Mouse (Mus musculus) MEL (cell line): ENCODE results near the gene Wnk4. TPM values are rescaled to one million over a fixed set of nuclear protein-coding genes. Genes with fewer than 3 reads are reported as not detected.

ENCODE experiments used
- DNase-seq: peaks from one replicate; pipeline ENCODE4 v3.0.0; 2011; ENCODE audit warnings: low read depth, low spot score
- H3K27ac ChIP-seq: 2 replicates; pipeline ENCODE4 v1.5.1; 2012; ENCODE audit warnings: low read depth, mild to moderate bottlenecking, control low read depth, low read length, moderate library complexity; ENCODE audit not compliant: control insufficient read depth
- H3K27me3 ChIP-seq, 2 experiments: fragments of 150-350 bp in 1 of 2; sonication (generic) in 1 of 2; 2 replicates each; pipeline ENCODE4 v1.6.1; 2012; ENCODE audit warnings: low read length in 2 of 2, mild to moderate bottlenecking in 2 of 2, improper control_type of control experiment in 1 of 2, moderate library complexity in 1 of 2; ENCODE audit not compliant: insufficient read depth in 2 of 2, control insufficient read depth in 1 of 2
- H3K36me3 ChIP-seq, 2 experiments: 2 replicates each; pipeline ENCODE4 v1.6.1; 2012 to 2014; ENCODE audit warnings: low read length in 2 of 2, improper control_type of control experiment in 1 of 2, inconsistent platforms in 1 of 2, mild to moderate bottlenecking in 1 of 2; ENCODE audit not compliant: insufficient read depth in 2 of 2, control insufficient read depth in 1 of 2
- H3K4me1 ChIP-seq, 2 experiments: fragments of 150-350 bp in 1 of 2; sonication (generic) in 1 of 2; 2 replicates each; pipeline ENCODE4 v1.6.1; 2012; ENCODE audit warnings: low read length in 2 of 2, improper control_type of control experiment in 1 of 2, mild to moderate bottlenecking in 1 of 2; ENCODE audit not compliant: insufficient read depth in 2 of 2, control insufficient read depth in 1 of 2
- H3K4me3 ChIP-seq, 2 experiments: fragments of 150-350 bp in 1 of 2; sonication (generic) in 1 of 2; 2 replicates each; pipeline ENCODE4 v1.5.1; 2012; ENCODE audit warnings: low read depth in 2 of 2, low read length in 2 of 2, mild to moderate bottlenecking in 2 of 2, moderate library complexity in 2 of 2, control low read depth in 1 of 2, improper control_type of control experiment in 1 of 2; ENCODE audit not compliant: control insufficient read depth in 1 of 2, insufficient read depth in 1 of 2
- H3K79me2 ChIP-seq: 2 replicates; pipeline ENCODE4 v1.6.1; 2012; ENCODE audit warnings: mild to moderate bottlenecking, low read length, moderate library complexity; ENCODE audit not compliant: control insufficient read depth, poor library complexity, insufficient read depth
- H3K9ac ChIP-seq: 2 replicates; pipeline ENCODE4 v1.6.1; 2012; ENCODE audit warnings: low read depth, mild to moderate bottlenecking, control low read depth, low read length, moderate library complexity; ENCODE audit not compliant: control insufficient read depth, poor library complexity, severe bottlenecking
- H3K9me3 ChIP-seq: fragments of 150-350 bp; sonication (generic); replicated peaks from 2 replicates; pipeline ENCODE4 v1.6.1; 2012; ENCODE audit warnings: mild to moderate bottlenecking, low read length, improper control_type of control experiment, moderate library complexity; ENCODE audit not compliant: insufficient read depth
- BHLHE40 ChIP-seq: IDR thresholded peaks from 2 replicates; pipeline ENCODE4 v1.6.1; 2012; ENCODE audit warnings: low read depth, mild to moderate bottlenecking, inconsistent platforms, low read length, improper control_type of control experiment, borderline replicate concordance
- CHD1 ChIP-seq: IDR thresholded peaks from 2 replicates; pipeline ENCODE4 v1.6.1; 2012; ENCODE audit warnings: low read depth, mild to moderate bottlenecking, inconsistent platforms, low read length, improper control_type of control experiment
- ELF1 ChIP-seq: IDR thresholded peaks from 2 replicates; pipeline ENCODE4 v1.6.1; 2014; ENCODE audit warnings: low read depth, mild to moderate bottlenecking, inconsistent platforms, low read length, improper control_type of control experiment, moderate library complexity
- GABPA ChIP-seq: IDR thresholded peaks from 2 replicates; pipeline ENCODE4 v1.6.1; 2012; ENCODE audit warnings: low read depth, mild to moderate bottlenecking, inconsistent platforms, low read length, improper control_type of control experiment, moderate library complexity
- GATA1 ChIP-seq: IDR thresholded peaks from 2 replicates; pipeline ENCODE4 v1.6.1; 2011; ENCODE audit warnings: low read depth, low read length, improper control_type of control experiment
- JUND ChIP-seq: IDR thresholded peaks from 2 replicates; pipeline ENCODE4 v1.6.1; 2011; ENCODE audit warnings: low read depth, mild to moderate bottlenecking, improper control_type of control experiment, low read length
- MEF2A ChIP-seq: IDR thresholded peaks from 2 replicates; pipeline ENCODE4 v1.6.1; 2014; ENCODE audit warnings: low read depth, mild to moderate bottlenecking, inconsistent platforms, low read length, improper control_type of control experiment; ENCODE audit not compliant: poor library complexity, insufficient replicate concordance, severe bottlenecking; ENCODE audit errors: extremely low read depth
- MYC ChIP-seq: IDR thresholded peaks from 2 replicates; pipeline ENCODE4 v1.6.1; 2011; ENCODE audit warnings: low read depth, mild to moderate bottlenecking, low read length, improper control_type of control experiment, moderate library complexity
- NELFE ChIP-seq: IDR thresholded peaks from 2 replicates; pipeline ENCODE4 v1.6.1; 2011; ENCODE audit warnings: low read depth, low read length, improper control_type of control experiment
- NRF1 ChIP-seq: IDR thresholded peaks from 2 replicates; pipeline ENCODE4 v1.6.1; 2014; ENCODE audit warnings: low read depth, mild to moderate bottlenecking, inconsistent platforms, low read length, improper control_type of control experiment, moderate library complexity; ENCODE audit not compliant: poor library complexity, insufficient read depth, severe bottlenecking
- RCOR1 ChIP-seq: IDR thresholded peaks from 2 replicates; pipeline ENCODE4 v1.6.1; 2012; ENCODE audit warnings: low read depth, mild to moderate bottlenecking, inconsistent platforms, low read length, improper control_type of control experiment
- SIN3A ChIP-seq: IDR thresholded peaks from 2 replicates; pipeline ENCODE4 v1.6.1; 2012; ENCODE audit warnings: low read length, improper control_type of control experiment, inconsistent platforms
- USF1 ChIP-seq: IDR thresholded peaks from 2 replicates; pipeline ENCODE4 v1.6.1; 2014; ENCODE audit warnings: low read depth, mild to moderate bottlenecking, inconsistent platforms, low read length, improper control_type of control experiment, moderate library complexity
- USF2 ChIP-seq, 2 experiments: IDR thresholded peaks; 2 replicates each; pipeline ENCODE4 v1.6.1; 2011 to 2012; ENCODE audit warnings: improper control_type of control experiment in 2 of 2, low read length in 2 of 2, borderline replicate concordance in 1 of 2, inconsistent platforms in 1 of 2, low read depth in 1 of 2, mild to moderate bottlenecking in 1 of 2; ENCODE audit not compliant: insufficient read depth in 1 of 2
- ZKSCAN1 ChIP-seq: IDR thresholded peaks from 2 replicates; pipeline ENCODE4 v1.6.1; 2012; ENCODE audit warnings: low read depth, mild to moderate bottlenecking, inconsistent platforms, low read length, improper control_type of control experiment, moderate library complexity
- ZMIZ1 ChIP-seq: IDR thresholded peaks from 2 replicates; pipeline ENCODE4 v1.6.1; 2012; ENCODE audit warnings: low read depth, mild to moderate bottlenecking, inconsistent platforms, low read length, improper control_type of control experiment, moderate library complexity
- ZNF384 ChIP-seq: IDR thresholded peaks from 2 replicates; pipeline ENCODE4 v1.6.1; 2012; ENCODE audit warnings: low read depth, mild to moderate bottlenecking, inconsistent platforms, low read length, improper control_type of control experiment
- polyA plus RNA-seq, 2 experiments: library from polyadenylated mRNA; stranded (reverse) in 1 of 2; unstranded in 1 of 2; fragments of >175 nt in 1 of 2; fragments of >200 nt in 1 of 2; gene quantifications; 2 replicates each; pipeline versions ENCODE4 v1.2.1 to v1.2.4; 2012; ENCODE audit warnings: low replicate concordance in 2 of 2, low read depth in 1 of 2; ENCODE audit not compliant: insufficient read length in 2 of 2, insufficient read depth in 1 of 2, missing spikeins in 1 of 2
- total RNA-seq: library from RNA; depleted of rRNA; stranded (reverse); fragments of 300-350 nt; gene quantifications from 2 replicates; pipeline ENCODE4 v1.2.3, GENCODE M21; 2012

Gene Wnk4
- total and polyA plus RNA-seq, 3 experiments, result 0.92 to 3.4 TPM; not detected in 1

- TF ChIP-seq GABPA (no peak), MYC (no peak), GATA1 (no peak), ELF1 (no peak), USF2 (IDR thresholded peaks at IDR 0.05; ENCODE audit: borderline replicate concordance in 1 of 2, insufficient read depth in 1 of 2, low read depth in 1 of 2, low read length in 2 of 2) (no peak), USF1 (no peak), ZMIZ1 (no peak), MEF2A (no peak), BHLHE40 (no peak), JUND (no peak), ZKSCAN1 (no peak), NRF1 (no peak), RCOR1 (no peak), CHD1 (no peak), NELFE (no peak), SIN3A (no peak), ZNF384 (no peak)
- H3K4me3 ChIP-seq, result no peak overlapping the region
- no peak for DNase-seq
- peaks cover 3 to 26% of the 10 kb centered on the region in 2 experiments; a peak in 3 of 4 replicates for H3K4me1 ChIP-seq
- H3K9me3 ChIP-seq, result no peaks in the 10 kb centered on the region
- no peaks in the 10 kb centered on the region for H3K79me2 ChIP-seq
- H3K36me3 ChIP-seq, result peaks cover 0 to 14% of the 10 kb centered on the region in 2 experiments; a peak in 2 of 4 replicates
- H3K27ac ChIP-seq, result no peak overlapping the region
- no peak overlapping the region for H3K9ac ChIP-seq
- H3K27me3 ChIP-seq, result peaks cover 0 to 4% of the 10 kb centered on the region in 2 experiments; a peak in 2 of 4 replicates
Measured at GRCm38 (mm10) chr11:101230991-101231871, 29.1 kb upstream of the Wnk4 start.
